Mouse (Mus musculus): ENCODE measurements at regions not wholly inside any gene's neighbourhood (a gene's known extent, or its start where the extent isn't known, plus 50 kb on each side); places are given as distances from the start of the nearest gene placed in this dataset.
A peak's percentile ranks its signal among the peaks of the same experiment; 100 is the strongest.
"Not testable (repeated sequence)": the region's sequence is repeated elsewhere in the genome, so short reads cannot be mapped to it uniquely, and the experiment has no call there.

DNA sequence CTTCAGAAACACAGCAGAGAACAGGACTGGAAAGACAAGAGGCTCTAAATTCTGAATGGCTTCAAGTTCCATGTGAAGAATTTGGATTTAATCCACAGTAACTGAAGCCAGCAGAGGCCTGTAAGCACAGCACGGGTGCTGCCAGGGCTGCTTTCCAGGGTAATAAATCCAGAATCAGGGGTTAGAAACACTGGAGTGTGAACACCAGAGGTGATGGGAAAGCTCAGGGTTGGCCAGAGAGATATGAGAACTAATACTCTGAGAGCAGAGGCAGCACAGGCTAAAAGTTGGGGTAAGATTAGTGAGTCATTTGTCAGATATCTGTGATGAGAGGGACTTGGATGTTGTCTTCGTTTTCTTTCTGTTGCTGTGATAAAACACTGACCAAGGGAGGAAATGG is 153.6 kb upstream of the Tmc3 start:
- no peak for DNase-seq

DNA sequence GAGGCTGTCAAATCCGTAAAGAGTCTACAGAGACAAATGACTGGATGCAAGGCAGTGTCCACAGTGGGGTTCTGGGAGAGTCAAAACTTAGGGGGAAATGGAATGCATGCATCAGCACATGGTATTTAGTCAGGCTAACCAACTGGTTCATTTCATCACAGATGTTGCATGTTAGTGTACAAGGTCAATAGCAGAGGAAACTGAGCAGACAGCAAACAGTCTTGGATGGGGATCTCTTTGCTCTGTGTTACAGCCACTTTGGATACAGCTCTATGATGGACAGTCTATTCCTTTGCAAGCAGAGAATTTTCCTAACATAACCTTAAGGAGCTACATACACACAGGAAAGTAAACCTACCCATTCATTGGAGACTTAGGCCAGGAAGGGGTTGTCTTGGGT is 151.9 kb upstream of the Tmc3 start:
- DNase-seq, result no peak

DNA sequence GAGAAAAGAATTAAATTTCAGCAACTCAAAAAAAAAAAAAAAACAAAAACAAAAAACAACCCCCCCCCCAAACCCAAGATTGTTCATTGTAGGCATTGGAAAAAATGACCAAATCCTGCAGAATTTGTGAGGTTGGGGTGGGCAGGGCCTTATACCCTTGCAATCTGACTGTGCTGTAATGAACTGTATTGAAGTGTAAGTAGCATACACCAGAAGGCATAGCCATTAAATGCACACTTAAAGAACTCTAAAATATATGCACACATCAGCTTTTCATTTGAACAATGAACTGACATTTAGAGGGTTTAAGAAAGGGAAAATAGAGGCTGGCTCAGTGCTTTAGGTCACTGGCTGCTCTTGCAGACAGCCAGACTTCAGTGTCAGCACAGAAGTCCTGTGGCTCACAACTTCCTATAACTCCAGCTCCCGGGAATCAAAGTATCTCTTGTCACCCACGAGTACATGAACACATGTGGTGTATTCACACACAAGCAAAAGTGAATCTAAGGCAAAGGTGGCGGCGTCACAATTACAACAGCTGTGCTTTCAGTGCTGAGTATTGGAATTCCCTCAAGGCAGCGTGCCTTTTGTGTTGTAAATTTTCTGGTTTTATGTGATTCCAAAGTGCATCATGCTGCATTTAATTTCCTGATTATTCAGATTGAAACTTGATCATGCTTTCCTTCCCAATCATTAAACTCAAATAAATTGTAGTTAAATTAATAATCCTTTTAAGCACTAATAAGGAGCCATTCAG is 150.6 kb upstream of the Tmc3 start:
- DNase-seq, result no peak

DNA sequence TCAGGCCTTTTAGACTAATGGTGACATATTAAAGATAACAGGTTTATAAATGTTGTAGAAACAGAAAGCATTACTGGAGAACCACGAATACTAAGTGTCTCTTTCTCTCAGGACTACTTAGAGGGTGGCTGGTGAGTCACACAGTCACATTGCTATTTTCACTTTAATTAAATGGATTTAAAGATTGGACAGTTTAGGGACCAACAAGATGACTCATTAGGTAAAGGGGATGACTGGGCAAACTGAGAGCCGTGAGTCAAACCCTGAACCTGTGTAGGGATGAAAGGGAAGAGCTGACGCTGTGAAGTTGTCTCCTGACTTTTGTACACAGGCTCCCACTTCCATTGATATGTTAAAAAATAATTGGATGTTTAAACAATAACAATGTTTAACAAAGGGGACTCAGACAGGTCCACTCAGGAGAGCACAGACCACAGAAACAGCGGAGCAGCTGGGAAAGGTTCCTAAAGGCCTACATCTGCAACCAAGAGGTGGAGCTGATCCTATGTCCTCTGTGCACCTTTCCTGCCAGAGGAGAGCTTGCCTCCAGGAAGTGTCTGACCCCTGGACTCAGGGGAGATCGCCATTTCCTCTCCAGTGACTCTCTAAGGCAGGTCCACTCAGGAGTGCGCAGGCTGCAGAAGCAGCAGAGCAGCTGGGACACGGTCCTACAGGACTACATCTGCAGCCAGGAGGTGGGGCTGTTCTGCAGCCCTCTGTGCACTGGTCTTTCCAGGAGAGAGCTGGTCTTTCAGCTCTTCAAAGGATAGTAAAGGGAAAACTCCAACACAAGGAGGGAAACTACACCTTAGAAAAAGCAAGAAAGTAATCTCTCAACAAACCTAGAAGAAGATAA is 146.0 kb upstream of the Tmc3 start:
- no peak for DNase-seq

DNA sequence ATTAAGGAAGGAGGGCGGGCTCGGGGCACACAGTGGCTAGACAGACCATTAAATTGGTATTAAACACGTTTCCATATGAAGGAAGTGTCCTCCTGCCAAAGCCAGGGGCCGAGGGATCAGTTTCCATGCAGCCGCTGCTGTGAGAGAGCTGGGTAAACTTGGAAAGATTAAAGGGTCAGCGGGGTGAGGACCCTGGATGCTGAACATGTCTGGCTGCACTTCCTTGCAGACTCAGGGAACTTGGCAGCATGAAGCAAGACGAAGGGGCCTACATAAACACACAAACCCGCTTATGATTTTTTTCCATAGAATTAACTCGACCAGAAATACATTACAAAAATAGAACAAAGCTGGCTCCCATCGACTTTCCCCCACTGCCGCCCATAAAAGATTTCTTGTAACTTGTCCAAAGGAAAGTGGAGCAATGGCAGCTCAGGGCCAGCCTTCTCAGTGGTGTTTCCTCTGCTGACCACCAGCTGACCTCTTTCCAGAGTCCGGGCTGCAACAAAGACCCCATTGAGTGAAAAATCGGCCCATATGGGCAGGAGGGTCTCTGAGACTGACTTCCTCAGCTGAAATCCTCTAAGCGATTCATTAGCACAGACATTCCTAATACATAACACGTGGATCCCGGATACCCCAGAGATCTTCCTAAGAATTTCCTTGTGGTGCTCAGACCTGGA is 141.0 kb upstream of the Tmc3 start:
- peak; percentile 77 for DNase-seq

DNA sequence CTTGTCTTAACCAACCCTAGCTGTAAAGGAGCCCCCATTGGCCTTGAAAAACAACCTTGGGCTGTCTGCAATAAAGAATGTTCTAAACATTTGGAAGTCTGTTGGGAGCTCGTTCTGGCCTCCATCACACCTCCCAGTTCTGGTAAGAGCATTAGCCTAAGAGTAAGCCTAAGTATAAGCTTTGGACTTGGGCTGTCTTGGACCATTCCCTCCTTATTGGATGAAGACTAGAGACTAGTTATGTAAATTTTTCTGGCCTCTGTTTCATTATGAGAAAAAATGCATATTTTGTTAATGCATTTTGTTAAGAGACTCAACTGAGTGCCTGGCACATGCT is 140.5 kb upstream of the Tmc3 start:
- no peak for DNase-seq

DNA sequence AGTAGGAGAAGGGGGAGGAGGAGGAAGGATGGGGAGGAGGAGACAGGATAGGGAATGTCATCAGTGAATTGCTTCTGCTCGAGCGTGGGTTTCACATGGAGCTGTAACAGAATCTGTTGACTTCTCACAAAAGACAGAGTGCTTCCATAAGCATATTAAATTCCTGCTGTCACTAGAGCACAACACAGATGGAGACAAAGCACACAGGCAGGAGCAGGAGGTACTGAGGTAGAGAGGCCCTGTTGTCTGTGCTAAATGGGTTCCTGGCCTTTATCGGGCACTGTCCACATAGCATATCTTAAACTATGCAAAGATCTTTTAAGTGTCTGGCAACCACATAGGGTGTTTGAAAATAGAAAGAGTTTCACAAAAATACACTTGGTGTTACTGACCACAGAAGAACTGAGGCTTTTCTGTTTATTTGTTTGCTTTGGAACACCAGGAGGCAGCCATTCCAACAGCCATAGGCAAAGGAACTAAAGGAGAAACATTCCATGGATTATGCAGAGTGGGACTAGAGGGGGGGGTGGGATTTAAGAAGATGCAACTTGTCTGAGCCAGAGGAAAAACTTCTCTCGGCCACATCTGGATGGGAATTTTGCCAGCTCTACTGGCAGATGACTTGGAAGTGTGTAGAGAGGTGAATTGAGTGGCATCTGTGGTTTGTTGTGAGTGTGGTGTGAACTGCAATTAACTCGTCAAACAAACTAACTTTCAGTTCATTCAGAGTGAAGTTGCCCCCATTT is 139.4 kb upstream of the Tmc3 start:
- DNase-seq, result peak; percentile 13

DNA sequence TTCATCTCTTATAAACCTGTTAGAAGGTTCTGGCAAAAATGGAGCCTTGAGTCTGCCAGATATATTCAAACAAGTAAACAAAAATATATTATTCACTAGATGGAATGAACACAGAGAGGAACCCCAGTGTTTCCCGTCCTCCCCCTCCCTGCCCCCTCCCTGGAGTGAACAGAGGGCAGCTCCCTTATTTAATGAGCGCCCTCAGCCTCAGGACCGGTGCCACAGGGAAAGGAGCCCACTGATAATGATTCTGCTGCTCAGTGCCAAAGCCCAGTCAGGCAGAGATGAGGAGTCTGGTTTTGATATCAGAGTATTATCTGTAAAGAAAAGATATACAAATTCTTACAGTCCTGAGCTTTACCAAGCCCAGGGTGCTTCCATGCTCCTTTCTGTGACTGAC is 134.4 kb upstream of the Tmc3 start:
- peak; percentile 11 for DNase-seq

DNA sequence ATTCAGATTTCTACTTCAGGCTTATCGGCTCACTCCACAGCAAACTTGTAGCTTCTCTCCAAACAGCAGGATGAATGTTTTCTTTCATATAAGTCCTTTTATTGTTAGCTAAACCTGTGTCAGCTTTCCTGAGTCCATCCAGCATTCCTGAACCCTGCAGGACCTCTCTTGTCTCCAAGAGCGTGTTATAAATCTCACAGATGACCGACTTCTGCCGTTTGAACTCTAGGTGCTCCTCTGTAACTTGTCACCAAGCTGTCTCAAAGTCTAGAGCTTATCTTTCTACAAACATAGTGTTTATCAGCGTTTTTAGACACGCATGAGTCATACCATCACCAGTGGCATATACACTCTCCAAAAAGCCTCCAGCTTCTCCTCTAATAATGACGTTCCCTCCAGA is 132.4 kb upstream of the Tmc3 start:
- no peak for DNase-seq

DNA sequence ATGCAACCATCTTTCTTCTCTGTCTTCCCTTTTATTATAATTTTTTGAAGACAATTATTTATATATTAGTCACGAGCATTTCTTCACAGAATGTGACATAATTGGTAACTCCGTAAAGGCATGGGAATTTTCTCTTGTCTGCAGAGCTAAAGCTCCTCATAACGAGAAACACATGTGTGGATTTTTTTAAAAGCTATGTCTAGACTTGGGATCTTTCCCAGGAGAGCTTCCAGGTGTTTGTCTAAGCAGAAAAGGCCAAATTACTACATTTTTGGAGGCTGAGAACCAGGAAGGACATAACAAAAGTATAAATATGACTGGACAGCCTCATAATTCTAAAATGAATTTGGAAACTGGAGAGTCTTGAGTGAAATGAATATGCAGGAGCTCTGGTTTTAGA is 125.2 kb upstream of the Tmc3 start:
- DNase-seq, result no peak

DNA sequence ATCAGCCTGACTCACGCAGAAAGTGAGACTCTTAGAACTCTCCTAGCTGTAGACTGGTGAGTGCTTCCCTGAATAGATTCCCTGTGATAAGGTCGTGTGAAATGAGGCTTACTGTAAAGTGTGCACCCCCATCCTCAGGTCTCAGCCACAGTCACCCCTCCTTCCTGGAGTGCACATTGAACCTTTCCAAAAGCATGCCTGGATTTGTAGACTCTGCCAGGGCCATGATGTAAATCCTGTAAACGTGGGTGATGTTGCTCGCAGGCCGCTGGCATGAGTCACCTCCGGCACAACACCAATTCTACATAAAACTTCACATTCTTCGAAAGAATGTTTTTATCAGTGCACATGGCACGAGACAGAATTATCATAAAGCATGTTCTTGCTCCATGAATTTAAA is 117.7 kb upstream of the Tmc3 start:
- DNase-seq, result no peak

DNA sequence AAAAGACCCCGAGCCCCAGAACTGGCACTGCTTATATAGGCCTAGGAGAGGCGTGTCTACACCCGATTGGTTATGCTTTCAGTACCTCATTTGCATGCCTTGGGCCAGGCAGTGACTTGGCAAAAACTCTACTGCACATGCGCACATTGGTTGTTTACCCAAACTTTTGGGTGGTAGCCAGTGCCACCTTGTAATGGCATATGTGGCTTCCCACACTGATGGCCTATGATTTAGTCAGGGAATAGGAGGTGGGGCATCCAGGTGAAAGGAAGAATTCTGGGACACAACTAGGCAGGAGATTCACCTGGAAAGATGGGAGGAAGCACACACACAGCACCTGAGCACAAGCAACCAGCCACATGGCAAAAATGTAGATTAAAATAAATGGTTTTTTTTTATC is 114.9 kb upstream of the Tmc3 start:
- DNase-seq, result not testable (repeated sequence)

DNA sequence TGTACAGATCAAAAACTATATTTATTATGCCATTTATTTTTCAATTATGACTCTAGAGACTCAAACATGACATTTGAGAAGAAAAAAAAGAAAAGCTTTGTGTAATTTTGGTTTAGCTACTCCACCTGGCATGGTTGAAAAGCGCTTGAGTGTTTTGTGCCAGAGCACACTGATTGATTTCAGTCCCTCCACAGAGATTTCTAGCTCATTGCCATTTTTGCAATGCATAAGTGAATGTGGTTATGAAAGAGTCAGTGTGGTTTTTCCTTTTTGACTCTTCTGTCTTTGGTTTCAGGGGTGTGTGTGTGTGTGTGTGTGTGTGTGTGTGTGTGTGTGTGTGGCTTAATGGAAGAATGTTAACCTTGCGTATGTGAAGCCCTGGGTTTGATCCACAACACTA is 113.6 kb upstream of the Tmc3 start:
- no peak for DNase-seq

DNA sequence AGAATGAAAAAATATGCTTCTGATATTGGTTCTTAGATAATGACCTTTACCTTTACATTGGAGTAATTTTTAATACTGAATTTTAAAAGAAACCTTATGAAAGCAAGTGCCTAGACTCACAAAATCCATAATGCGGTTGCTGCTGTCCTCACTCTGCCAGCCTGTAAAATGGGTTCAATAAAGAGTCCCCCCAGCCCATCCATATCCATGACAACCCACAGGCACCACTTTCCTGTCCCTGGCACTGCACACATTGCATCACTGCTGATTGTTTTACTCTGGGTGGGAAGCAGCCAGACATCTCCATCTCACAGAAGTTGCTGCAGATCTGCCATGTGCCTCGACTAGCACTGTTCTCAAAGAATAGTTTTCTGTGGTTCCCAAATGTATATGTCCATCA is 110.3 kb upstream of the Tmc3 start:
- DNase-seq, result no peak

DNA sequence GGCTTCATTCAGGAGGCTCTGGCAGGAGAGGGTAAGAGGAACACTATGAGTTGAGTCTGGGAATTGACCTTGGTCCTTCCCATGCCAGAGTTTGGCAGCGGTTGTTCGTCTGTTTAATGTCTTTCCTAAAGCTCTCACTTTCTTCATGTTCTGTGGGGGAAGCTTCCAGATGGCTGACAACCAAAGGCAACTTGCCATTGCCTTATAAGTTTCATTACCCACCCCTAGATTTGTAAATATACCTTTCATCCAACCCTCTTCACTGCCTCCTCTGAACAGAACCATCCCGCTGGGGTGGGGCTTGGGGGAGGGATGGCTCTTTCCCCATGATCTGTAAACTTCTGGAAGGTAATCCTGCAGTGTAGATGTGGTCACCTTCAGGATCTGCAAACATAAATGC is 109.7 kb upstream of the Tmc3 start:
- DNase-seq, result no peak

DNA sequence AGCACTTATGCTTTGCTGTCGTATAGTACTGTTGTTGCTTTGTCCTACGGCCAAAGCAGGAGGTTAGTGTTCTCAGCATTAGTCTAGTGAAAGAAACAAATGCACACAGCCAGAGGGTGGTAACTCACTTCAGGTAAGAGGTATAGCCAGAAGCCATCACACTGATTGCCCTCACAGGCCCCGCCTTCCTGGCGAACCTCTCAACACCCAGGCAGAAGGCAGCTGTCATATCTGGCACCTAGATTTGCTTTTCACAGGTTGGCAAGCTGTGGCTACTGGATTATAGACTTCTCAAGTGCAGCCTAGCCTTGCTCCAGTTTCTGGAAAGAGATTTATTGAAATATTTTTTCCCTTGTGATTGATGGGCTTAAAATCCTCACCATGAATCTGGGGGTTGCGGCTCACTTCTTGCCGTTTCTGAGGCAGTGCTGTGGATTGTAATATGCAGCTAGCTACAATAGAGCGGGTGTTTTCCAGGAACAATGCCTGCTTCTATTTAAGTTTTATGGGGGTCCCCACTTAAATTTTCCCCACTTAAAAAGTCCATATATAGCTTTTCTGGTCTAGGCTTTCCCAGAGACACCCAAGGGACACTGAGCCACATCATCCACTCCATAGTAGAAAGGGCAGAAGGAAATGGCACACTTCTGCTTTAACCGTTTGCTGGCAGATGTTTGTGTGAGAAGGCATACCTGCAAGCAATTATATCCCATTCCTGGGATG is 109.1 kb upstream of the Tmc3 start:
- no peak for DNase-seq

DNA sequence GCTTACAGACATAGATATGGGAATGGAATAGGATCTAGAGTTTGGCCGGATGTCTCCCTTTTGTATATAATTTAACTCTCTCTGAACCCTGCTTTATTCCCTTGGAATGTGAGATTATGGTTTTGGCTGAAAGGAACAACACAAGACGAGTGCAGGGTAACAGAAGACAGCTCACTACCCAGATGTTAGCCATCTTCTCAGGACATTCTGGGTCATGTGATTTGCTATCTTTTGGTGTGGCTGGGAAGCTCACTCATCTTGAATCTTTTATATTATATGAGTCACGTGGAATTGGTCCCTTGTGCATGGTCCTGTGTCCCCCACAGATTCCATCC is 108.6 kb upstream of the Tmc3 start:
- DNase-seq, result no peak

DNA sequence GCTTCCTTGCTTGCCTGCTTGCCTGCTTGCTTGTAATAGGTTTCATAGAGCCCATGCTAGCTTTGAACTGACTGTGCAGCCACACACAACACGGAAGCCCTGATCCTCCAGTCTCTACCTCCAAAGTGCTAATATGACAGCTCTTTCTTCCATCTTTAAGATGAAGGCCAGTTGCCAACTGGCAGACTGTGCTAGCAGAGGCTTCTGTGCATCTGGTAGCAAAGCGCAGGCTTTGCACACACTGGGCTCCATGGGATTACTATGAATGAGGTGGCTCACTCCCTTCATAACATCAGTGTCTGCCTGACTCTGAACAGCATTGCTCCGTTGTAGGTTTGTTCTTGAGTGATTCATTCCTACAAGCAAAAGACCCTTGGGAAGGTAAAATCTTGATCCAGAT is 107.9 kb upstream of the Tmc3 start:
- no peak for DNase-seq

DNA sequence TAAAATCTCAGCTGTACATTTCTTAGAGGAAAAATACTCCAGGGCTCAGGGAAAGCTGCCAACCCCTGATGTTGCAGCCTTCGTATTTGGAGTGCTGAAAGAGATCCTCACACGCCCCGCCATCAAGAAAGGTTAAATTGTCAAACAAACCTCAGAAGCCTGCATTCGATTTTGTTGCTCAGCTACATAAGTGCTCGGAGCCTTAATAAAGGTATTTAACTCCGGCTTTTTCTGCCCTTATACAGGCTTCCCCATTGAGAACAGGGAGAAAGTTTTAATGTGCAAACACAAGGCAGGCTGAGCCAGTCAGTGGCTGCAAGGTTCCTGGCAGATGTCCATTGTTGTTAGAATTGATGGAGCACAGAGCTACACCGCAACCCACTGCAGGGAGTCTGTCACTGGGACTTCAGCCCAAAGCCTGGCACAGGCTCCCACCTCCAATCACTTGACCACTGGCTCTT is 107.0 kb upstream of the Tmc3 start:
- no peak for DNase-seq

DNA sequence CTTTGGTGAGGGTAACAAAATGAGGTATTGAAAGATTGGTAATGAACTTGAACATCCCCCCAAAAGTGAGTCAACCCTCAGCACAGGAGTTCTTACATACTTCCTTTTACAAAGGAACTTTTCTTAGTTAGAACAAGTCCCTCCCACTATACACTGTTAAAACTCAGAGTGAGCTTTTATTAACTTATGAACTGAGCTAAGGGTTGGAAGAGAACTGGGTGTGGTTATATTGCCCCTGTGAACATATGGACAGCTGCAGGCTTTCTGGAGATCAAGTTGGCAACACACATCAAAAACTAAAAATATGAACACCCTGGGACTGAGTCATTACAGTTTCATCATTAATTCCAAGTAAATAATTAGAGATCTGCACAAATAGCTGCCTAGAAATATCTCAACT is 103.1 kb upstream of the Tmc3 start:
- no peak for DNase-seq

DNA sequence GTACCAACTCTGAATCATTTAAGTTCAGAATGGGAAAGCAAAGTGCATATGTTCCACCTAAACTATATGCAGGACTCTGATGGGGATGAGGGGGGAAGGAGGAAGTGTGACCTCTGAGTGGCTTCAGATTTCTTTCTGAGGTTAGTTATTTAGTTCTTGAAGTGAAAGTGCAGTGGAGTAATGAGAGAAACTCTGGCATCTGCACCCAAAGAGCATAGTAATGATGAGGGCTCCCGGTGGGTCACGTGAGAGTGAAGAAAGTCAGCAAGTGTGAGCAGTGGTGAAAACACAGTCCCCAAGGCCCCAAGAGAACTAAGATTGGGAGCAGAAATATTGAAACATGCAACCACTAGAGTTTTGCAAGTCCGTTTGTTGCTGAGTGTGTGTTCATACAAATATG is 102.5 kb upstream of the Tmc3 start:
- DNase-seq, result no peak

DNA sequence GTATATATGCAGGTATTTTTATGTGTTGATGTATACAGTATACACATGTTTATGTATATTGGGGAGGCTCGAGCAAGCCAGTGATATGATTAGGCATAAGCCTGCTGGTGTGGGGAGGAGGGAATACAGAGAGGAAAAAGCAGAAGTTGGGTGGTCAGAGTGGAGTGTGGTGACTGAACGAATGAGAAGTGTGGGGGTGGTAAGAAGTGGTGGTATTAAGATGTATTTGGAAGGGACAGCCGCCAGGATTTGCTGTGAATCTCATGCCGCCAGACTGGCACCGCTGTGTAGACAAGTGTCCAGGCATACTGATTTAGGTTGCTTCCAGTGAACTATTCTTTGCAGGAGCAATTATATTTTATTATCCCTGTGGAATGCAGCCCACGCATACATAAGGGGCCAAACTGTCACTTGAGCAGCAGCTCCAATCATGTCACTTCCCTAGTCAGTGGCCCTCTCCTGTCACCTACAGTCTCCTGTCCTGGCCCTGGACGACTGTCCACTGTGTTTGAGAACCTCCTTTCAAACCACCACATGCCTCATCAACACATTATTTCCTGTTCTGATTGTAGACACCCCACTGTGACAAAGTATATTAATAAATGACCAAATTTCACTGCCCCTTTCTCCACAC is 101.9 kb upstream of the Tmc3 start:
- DNase-seq, result no peak

All from retina, postnatal 1 day (tissue).